Mouse (Mus musculus) liver, postnatal 0 days (tissue): ENCODE data around the gene Tlr2.
"Not testable (repeated sequence)": the region's sequence is repeated elsewhere in the genome, so short reads cannot be mapped to it uniquely, and the experiment has no call there.

Source experiments
- CTCF ChIP-seq: sonication (generic); IDR thresholded peaks from 2 replicates; pipeline ENCODE4 v1.5.1; 2016; ENCODE audit warnings: antibody characterized with exemption, low read depth
- EP300 ChIP-seq: IDR thresholded peaks from 2 replicates; pipeline ENCODE4 v1.6.1; 2016; ENCODE audit warnings: antibody characterized with exemption, low read depth, mild to moderate bottlenecking

- TF ChIP-seq CTCF, EP300: not testable (repeated sequence)
Measured at GRCm38 (mm10) chr3:83872853-83873252, 31.3 kb upstream of the Tlr2 start.
